Mouse (Mus musculus): Measurements from ENCODE around the gene Bcl2.
"Not testable (repeated sequence)": the region's sequence is repeated elsewhere in the genome, so short reads cannot be mapped to it uniquely, and the experiment has no call there.

Bcl2 gene

GRCm38 (mm10) chr1:106559116-106559605, 154.9 kb downstream of the Bcl2 start:
- DNase-seq (ENCODE audit: low spot score in 2 of 2), result no peak

- no peak for DNase-seq (ENCODE audit: low spot score in 2 of 2)
Measured at GRCm38 (mm10) chr1:106555498-106556168, 158.4 kb downstream of the Bcl2 start.

- DNase-seq (ENCODE audit: low spot score in 2 of 2), result no peak
Measured at GRCm38 (mm10) chr1:106553846-106554802, 159.9 kb downstream of the Bcl2 start.

GRCm38 (mm10) chr1:106552856-106553255, 161.2 kb downstream of the Bcl2 start:
- DNase-seq (ENCODE audit: low spot score in 2 of 2), result peak; percentile 68 to 75

- no peak for DNase-seq (ENCODE audit: low spot score in 2 of 2)
Measured at GRCm38 (mm10) chr1:106550580-106550979, 163.5 kb downstream of the Bcl2 start.

GRCm38 (mm10) chr1:106549025-106549424, 165.0 kb downstream of the Bcl2 start:
- DNase-seq (ENCODE audit: low spot score in 2 of 2), result peak; percentile 71 to 73

GRCm38 (mm10) chr1:106544817-106545612, 169.1 kb downstream of the Bcl2 start:
- peak; percentile 66 to 76 for DNase-seq (ENCODE audit: low spot score in 2 of 2)

- DNase-seq (ENCODE audit: low spot score in 2 of 2), result no peak
Measured at GRCm38 (mm10) chr1:106542731-106543130, 171.3 kb downstream of the Bcl2 start.

- no peak for DNase-seq (ENCODE audit: low spot score in 2 of 2)
Measured at GRCm38 (mm10) chr1:106541851-106542250, 172.2 kb downstream of the Bcl2 start.

- no peak for DNase-seq (ENCODE audit: low spot score in 2 of 2)
Measured at GRCm38 (mm10) chr1:106540130-106540529, 173.9 kb downstream of the Bcl2 start.

GRCm38 (mm10) chr1:106539029-106539428, 175.0 kb downstream of the Bcl2 start:
- DNase-seq (ENCODE audit: low spot score in 2 of 2), result no peak

GRCm38 (mm10) chr1:106534835-106535234, 179.2 kb downstream of the Bcl2 start:
- DNase-seq (ENCODE audit: low spot score in 2 of 2), result not testable (repeated sequence)

GRCm38 (mm10) chr1:106529570-106529969, 184.5 kb downstream of the Bcl2 start:
- no peak for DNase-seq (ENCODE audit: low spot score in 2 of 2)

- no peak for DNase-seq (ENCODE audit: low spot score in 2 of 2)
Measured at GRCm38 (mm10) chr1:106527537-106527936, 186.5 kb downstream of the Bcl2 start.

GRCm38 (mm10) chr1:106526751-106527150, 187.3 kb downstream of the Bcl2 start:
- no peak for DNase-seq (ENCODE audit: low spot score in 2 of 2)

- no peak for DNase-seq (ENCODE audit: low spot score in 2 of 2)
Measured at GRCm38 (mm10) chr1:106526112-106526511, 188.0 kb downstream of the Bcl2 start.

GRCm38 (mm10) chr1:106523741-106524140, 190.3 kb downstream of the Bcl2 start:
- DNase-seq (ENCODE audit: low spot score in 2 of 2), result no peak

GRCm38 (mm10) chr1:106523009-106523408, 191.1 kb downstream of the Bcl2 start:
- no peak for DNase-seq (ENCODE audit: low spot score in 2 of 2)

- no peak for DNase-seq (ENCODE audit: low spot score in 2 of 2)
Measured at GRCm38 (mm10) chr1:106517591-106518177, 196.4 kb downstream of the Bcl2 start.

GRCm38 (mm10) chr1:106517099-106517498, 197.0 kb downstream of the Bcl2 start:
- no peak for DNase-seq (ENCODE audit: low spot score in 2 of 2)

- peak; percentile 19 to 20 for DNase-seq (ENCODE audit: low spot score in 2 of 2)
Measured at GRCm38 (mm10) chr1:106515611-106516010, 198.5 kb downstream of the Bcl2 start.
